Mouse (Mus musculus): ENCODE data around the gene Ces1g. TPM values are rescaled to one million over a fixed set of nuclear protein-coding genes. Genes with fewer than 3 reads are reported as not detected.

The Ces1g gene
- polyA plus RNA-seq (2014; fragmentation: Illumina TruSeq; extraction: RNeasy Lipid Tissue Mini Kit (QIAGEN cat#74804); ENCODE audit: insufficient read depth, low read depth, low replicate concordance), result 1.8 TPM

DNA sequence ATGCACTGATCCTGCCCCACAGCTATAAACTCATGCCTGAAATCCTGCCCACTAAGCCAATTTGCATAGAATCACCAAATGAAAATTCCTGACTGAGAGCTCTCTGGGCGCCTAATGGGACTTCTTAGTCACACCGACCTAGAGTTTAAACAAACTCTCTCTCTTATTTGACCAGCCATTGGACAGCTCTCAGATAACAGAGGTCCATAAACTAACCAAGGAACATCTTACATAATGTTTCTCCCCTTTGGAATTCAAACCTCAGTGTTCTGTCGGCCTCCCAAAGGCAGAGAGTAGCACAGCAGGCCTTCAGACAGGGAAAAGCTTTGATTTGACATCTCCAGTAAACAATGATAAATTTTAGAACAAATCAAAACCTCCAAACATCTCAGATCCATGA, at the start of gene Ces1g:
Gene Ces1g (minus strand): TSS at position 102 of the 400 bp plus-strand sequence.

DNA sequence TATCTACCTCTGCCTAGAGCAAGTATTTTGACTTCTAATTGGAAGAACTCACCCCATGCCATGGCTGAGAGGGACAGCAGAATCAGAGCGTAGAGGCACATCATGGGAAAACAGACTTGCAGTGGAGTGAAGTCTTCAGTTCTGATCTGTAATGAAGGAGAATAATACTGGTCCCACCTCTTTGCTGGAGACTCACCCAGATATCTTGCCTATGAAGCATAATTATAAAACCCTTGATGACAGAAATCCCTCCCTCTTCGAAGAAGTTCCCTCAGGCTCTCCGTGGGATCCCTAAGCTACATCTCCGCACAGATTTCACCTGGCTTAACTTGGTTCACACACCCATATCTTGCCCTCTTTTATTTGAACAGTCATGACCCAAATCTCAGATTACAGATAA, 42.5 kb upstream of the Ces1g start, which contains the start of gene Ces1h:
Gene Ces1h (minus strand): TSS at position 101 of the 400 bp plus-strand sequence.

DNA sequence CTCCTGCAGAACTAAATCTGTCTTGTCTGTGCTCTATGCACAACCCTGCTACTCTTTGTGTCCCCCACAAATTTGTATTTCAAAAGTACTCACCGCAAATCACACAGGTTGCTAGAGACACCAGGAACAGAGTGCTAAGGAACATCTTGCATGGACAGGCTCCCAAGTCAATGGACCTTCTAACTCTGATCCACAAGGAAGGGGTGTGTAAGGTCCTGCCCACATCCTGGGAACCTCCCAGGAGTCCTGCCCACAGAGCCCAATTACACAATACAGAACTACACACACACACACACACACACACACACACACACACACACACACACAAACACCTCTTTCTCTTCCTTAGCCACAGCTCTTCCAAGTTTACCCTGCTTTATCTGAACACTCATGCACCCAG, 57.6 kb downstream of the Ces1g start, which contains the start of gene Ces1f:
Gene Ces1f (minus strand): TSS at position 192 of the 400 bp plus-strand sequence.

Other genes with a start within 250 kb of the Ces1g start
- gene Ces1c, start 206.0 kb downstream of the Ces1g start, polyA plus RNA-seq (2014; fragmentation: Illumina TruSeq; extraction: RNeasy Lipid Tissue Mini Kit (QIAGEN cat#74804); ENCODE audit: insufficient read depth, low read depth, low replicate concordance), result 0.12 TPM
- 506 TPM for gene Ces1d, start 139.5 kb downstream of the Ces1g start, polyA plus RNA-seq (2014; fragmentation: Illumina TruSeq; extraction: RNeasy Lipid Tissue Mini Kit (QIAGEN cat#74804); ENCODE audit: insufficient read depth, low read depth, low replicate concordance)
- 7.1 TPM for gene Ces1e, start 107.7 kb downstream of the Ces1g start, polyA plus RNA-seq (2014; fragmentation: Illumina TruSeq; extraction: RNeasy Lipid Tissue Mini Kit (QIAGEN cat#74804); ENCODE audit: insufficient read depth, low read depth, low replicate concordance)
- 8.8 TPM for gene Ces1f, start 57.6 kb downstream of the Ces1g start, polyA plus RNA-seq (2014; fragmentation: Illumina TruSeq; extraction: RNeasy Lipid Tissue Mini Kit (QIAGEN cat#74804); ENCODE audit: insufficient read depth, low read depth, low replicate concordance)
- gene Ces1h, start 42.4 kb upstream of the Ces1g start, polyA plus RNA-seq (2014; fragmentation: Illumina TruSeq; extraction: RNeasy Lipid Tissue Mini Kit (QIAGEN cat#74804); ENCODE audit: insufficient read depth, low read depth, low replicate concordance), result 0.12 TPM
- gene Ces5a, start 198.5 kb upstream of the Ces1g start, polyA plus RNA-seq (2014; fragmentation: Illumina TruSeq; extraction: RNeasy Lipid Tissue Mini Kit (QIAGEN cat#74804); ENCODE audit: insufficient read depth, low read depth, low replicate concordance), result not detected